Mouse (Mus musculus) heart, adult 2 months (tissue): ENCODE measurements around the gene Zfp385a. TPM values are rescaled to one million over a fixed set of nuclear protein-coding genes. Genes with fewer than 3 reads are reported as not detected.

Source experiments
- DNase-seq, 2 experiments: peaks; one replicate each; pipeline ENCODE4 v3.0.0; 2021
- H3K27ac ChIP-seq: fragments of 200-600 bp; 2 replicates; pipeline ENCODE4 v1.8.1; 2022
- H3K27me3 ChIP-seq: fragments of 200-500 bp; 2 replicates; pipeline ENCODE4 v1.6.1; 2012; ENCODE audit warnings: mild to moderate bottlenecking, low read length, inconsistent platforms, mixed read lengths; ENCODE audit not compliant: control insufficient read depth, insufficient read depth
- H3K36me3 ChIP-seq: fragments of 200-500 bp; 2 replicates; pipeline ENCODE4 v1.6.1; 2012; ENCODE audit warnings: low read length, inconsistent platforms; ENCODE audit not compliant: control insufficient read depth, insufficient read depth
- H3K4me1 ChIP-seq: fragments of 200-500 bp; 2 replicates; pipeline ENCODE4 v1.6.1; 2011; ENCODE audit warnings: low read length; ENCODE audit not compliant: control insufficient read depth, insufficient read depth
- H3K4me3 ChIP-seq: fragments of 200-600 bp; 2 replicates; pipeline ENCODE4 v1.8.1; 2022
- H3K79me2 ChIP-seq: fragments of 200-500 bp; replicated peaks from 2 replicates; pipeline ENCODE4 v1.6.1; 2012; ENCODE audit warnings: mild to moderate bottlenecking, inconsistent platforms, low read length, moderate library complexity, mixed read lengths; ENCODE audit not compliant: control insufficient read depth, insufficient read depth
- H3K9ac ChIP-seq: fragments of 200-500 bp; 2 replicates; pipeline ENCODE4 v1.6.1; 2012; ENCODE audit warnings: low read depth, mild to moderate bottlenecking, control low read depth, inconsistent platforms, low read length, mixed read lengths
- CTCF ChIP-seq: fragments of 200-600 bp; IDR thresholded peaks from 2 replicates; pipeline ENCODE4 v1.8.1; 2022; ENCODE audit warnings: antibody characterized with exemption, mild to moderate bottlenecking, moderate library complexity
- EP300 ChIP-seq: fragments of 200-500 bp; IDR thresholded peaks from 2 replicates; pipeline ENCODE4 v1.6.1; 2011; ENCODE audit warnings: low read depth, low read length, control low read depth; ENCODE audit not compliant: insufficient read depth
- POLR2A ChIP-seq: fragments of 200-500 bp; IDR thresholded peaks from 2 replicates; pipeline ENCODE4 v1.6.1; 2011; ENCODE audit warnings: mild to moderate bottlenecking, low read depth, low read length, control low read depth; ENCODE audit not compliant: insufficient read depth
- WGBS: fragments of 180-500 bp; shearing (Covaris S2); methylation state at CpG from one replicate; pipeline ENCODE4 v1.1.7; 2018; 5-methylcytosine and 5-hydroxymethylcytosine counted together
- intact Hi-C: fragments of 180-260 bp; cut with DNase I; formaldehyde crosslinking; loops from one replicate; pipeline ENCODE4 v1.15.1; 2025
- polyA plus RNA-seq: library from polyadenylated mRNA; depleted of rRNA; stranded (reverse); fragments of >200 nt; gene quantifications from 2 replicates; pipeline ENCODE4 v1.2.3, GENCODE M21; 2012
- total RNA-seq, 2 experiments: library from RNA; stranded (reverse); gene quantifications; 2 replicates each; pipeline ENCODE4 v1.2.3; 2021

Gene Zfp385a
- total and polyA plus RNA-seq, 3 experiments, result 10.1 to 12.0 (median 10.4) TPM

GRCm38 (mm10) chr15:103378665-103379356, 38.9 kb upstream of the Zfp385a start:
- Histone ChIP-seq H3K4me1 (peaks cover 40% of the 10 kb centered on the region), H3K36me3 (no peaks in the 10 kb centered on the region; the same call in 1 of the 2 replicates), H3K79me2 (no peaks in the 10 kb centered on the region), H3K27me3 (no peaks in the 10 kb centered on the region), H3K27ac (peak overlapping the region; percentile 59), H3K9ac (no peak overlapping the region), H3K4me3 (no peak overlapping the region)
- no peak for TF ChIP-seq EP300
- no peak for TF ChIP-seq CTCF
- no peak for TF ChIP-seq POLR2A
- WGBS, result 13% methylated on average over 3 of the region's 3 CpGs
- intact Hi-C loops, result no loop called here
- DNase-seq, result peak; percentile 42 to 50

DNA sequence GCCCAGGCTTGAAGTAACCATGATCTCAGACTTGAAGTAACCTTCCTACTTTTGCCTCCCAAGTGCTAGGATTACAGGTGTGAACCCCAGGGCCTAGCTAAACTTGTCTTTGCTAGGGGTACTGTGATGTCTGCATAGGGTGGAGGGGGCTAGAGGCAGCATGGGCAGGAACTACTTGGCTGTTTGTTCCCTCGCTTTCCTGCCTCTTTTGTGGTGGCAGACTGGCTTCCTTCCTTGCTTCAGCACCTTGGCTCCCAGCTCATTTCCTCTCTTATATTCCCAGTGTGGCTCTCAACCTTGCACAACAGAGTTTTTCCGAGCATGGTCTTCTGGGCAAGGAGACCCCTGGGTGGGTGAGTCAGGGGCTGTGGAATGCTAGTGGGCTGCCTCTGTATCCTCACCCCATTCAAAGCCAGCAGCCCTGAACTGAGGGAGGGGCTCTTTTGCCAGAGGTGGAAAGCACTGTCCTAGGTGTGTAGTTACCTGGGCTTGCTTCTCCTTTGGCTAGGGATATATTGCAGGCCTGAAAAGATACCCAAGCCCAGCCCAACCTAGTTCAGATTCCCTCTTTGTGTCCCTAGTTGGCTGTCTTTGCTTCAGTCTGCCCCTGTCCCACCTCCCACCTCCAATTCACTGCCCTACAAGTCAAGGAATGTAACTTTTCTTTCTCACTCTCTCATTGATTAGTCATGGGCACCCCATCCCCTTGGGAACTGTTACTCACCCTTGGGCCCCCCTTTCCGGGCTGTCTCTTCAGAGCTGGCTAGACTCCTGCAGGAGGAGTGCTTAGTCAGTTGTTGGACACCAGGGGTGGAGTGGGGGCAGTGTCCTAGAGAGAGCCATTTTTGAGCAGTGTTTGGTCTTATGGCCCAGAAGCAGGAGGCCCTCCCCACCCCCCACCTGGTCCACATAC, 38.1 kb upstream of the Zfp385a start:
- TF ChIP-seq EP300 (no peak), POLR2A (no peak), CTCF (no peak)
- 47% methylated on average over 3 of the region's 3 CpGs for WGBS
- peaks cover 35% of the 10 kb centered on the region for H3K4me1 ChIP-seq
- no peak overlapping the region for H3K4me3 ChIP-seq
- H3K36me3 ChIP-seq, result no peaks in the 10 kb centered on the region; the same call in 1 of the 2 replicates
- DNase-seq, result peak in 1 of 2 experiments; percentile 22
- H3K9ac ChIP-seq, result no peak overlapping the region
- intact Hi-C loops, result no loop called here
- H3K27ac ChIP-seq, result peak overlapping the region; percentile 59
- no peaks in the 10 kb centered on the region for H3K27me3 ChIP-seq
- no peaks in the 10 kb centered on the region for H3K79me2 ChIP-seq

DNA sequence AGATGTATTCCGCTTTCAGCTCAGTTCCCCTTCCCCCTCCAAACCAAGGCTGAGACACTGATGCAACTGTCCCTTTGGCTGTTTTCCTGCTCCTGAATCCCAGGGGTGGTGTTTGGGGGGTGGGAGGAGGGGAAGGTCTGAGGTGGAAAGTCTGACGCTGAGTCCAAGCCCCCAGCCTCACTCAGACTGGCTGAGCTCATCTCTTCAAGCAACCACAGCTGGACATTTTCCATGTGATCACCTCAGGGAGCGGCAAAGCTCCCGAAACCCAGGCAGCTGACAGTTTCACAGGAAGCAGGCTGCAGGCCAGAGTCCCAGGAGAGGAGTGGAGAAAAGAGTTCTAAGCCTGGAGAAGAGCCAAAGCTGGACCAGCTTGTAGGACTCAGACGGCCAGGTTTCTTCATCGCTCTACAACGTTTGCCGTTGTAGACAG, 37.0 kb upstream of the Zfp385a start:
- H3K9ac ChIP-seq, result no peak overlapping the region
- peak overlapping the region; percentile 33 for H3K27ac ChIP-seq
- 26% methylated on average over 8 of the region's 8 CpGs for WGBS
- H3K4me3 ChIP-seq, result no peak overlapping the region
- peak; percentile 67 to 70 for DNase-seq
- intact Hi-C loops, result no loop called here
- no peaks in the 10 kb centered on the region for H3K27me3 ChIP-seq
- TF ChIP-seq POLR2A, result no peak
- TF ChIP-seq EP300, result no peak
- no peak for TF ChIP-seq CTCF
- H3K4me1 ChIP-seq, result peaks cover 32% of the 10 kb centered on the region
- no peaks in the 10 kb centered on the region for H3K79me2 ChIP-seq
- peaks cover under 1% of the 10 kb centered on the region; the same call in 1 of the 2 replicates for H3K36me3 ChIP-seq

DNA sequence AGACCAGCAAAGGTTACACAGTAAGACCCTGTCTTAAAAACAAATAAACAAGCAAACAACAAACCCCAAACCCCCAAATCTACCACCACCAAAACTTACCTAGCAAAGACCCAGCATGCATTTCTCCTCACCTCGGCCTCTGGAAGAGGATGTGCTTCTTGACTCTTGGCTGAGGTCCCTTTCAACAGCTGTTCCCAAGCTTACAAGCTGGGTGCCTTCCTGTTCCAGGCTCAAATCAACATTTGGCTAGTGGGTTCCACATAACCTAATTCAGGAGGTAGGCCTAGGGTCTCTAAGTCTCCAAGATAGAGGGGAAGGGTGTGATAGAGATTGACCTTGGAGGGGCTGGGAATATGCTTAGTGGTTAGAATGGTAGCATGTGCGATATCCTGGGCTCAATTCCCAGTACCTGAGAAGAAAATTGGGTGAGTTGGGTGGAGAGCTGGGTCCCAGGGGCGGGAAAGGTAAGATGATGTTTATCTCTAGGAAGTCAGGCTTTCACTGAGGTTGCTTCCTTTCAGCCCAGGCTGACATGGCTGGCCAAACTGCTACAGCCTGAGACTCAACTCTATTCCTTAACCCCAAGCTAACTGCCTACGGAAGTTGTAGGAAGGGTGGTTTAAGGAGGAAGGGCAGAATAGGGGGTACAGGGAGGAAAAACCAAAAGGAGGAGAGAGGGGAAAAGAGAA, 35.4 kb upstream of the Zfp385a start:
- H3K27me3 ChIP-seq, result no peaks in the 10 kb centered on the region
- intact Hi-C loops, result no loop called here
- H3K4me3 ChIP-seq, result no peak overlapping the region
- TF ChIP-seq EP300 (0 out of 2 replicates have a peak, but pooled peaks have one; percentile 20), POLR2A (no peak), CTCF (no peak)
- DNase-seq, result peak in 1 of 2 experiments; percentile 37
- H3K36me3 ChIP-seq, result peaks cover 3% of the 10 kb centered on the region; the same call in 1 of the 2 replicates
- 52% methylated on average over 4 of the region's 4 CpGs for WGBS
- no peak overlapping the region for H3K9ac ChIP-seq
- H3K4me1 ChIP-seq, result peaks cover 39% of the 10 kb centered on the region
- peak overlapping the region; percentile 44 for H3K27ac ChIP-seq
- no peaks in the 10 kb centered on the region for H3K79me2 ChIP-seq

- no peaks in the 10 kb centered on the region for H3K27me3 ChIP-seq
- no peak for TF ChIP-seq CTCF
- no peak for TF ChIP-seq POLR2A
- TF ChIP-seq EP300, result no peak
- H3K36me3 ChIP-seq, result peaks cover 3% of the 10 kb centered on the region; the same call in 1 of the 2 replicates
- no peak overlapping the region for H3K27ac ChIP-seq
- H3K4me3 ChIP-seq, result no peak overlapping the region
- no peak for DNase-seq
- intact Hi-C loops, result no loop called here
- peaks cover 27% of the 10 kb centered on the region for H3K4me1 ChIP-seq
- H3K9ac ChIP-seq, result no peak overlapping the region
- H3K79me2 ChIP-seq, result no peaks in the 10 kb centered on the region
Measured at GRCm38 (mm10) chr15:103372461-103372860, 32.6 kb upstream of the Zfp385a start.
